Mouse (Mus musculus) liver, adult 2 months (tissue): ENCODE data around the gene Svop.

Experiments
- CTCF ChIP-seq: fragments of 200-500 bp; IDR thresholded peaks from 2 replicates; pipeline ENCODE4 v1.5.1; 2011; ENCODE audit warnings: low read depth, low read length, control low read depth
- POLR2A ChIP-seq: fragments of 200-500 bp; IDR thresholded peaks from 2 replicates; pipeline ENCODE4 v1.6.1; 2011; ENCODE audit warnings: low read length, control low read depth; ENCODE audit not compliant: insufficient read depth; ENCODE audit errors: extremely low read depth

DNA sequence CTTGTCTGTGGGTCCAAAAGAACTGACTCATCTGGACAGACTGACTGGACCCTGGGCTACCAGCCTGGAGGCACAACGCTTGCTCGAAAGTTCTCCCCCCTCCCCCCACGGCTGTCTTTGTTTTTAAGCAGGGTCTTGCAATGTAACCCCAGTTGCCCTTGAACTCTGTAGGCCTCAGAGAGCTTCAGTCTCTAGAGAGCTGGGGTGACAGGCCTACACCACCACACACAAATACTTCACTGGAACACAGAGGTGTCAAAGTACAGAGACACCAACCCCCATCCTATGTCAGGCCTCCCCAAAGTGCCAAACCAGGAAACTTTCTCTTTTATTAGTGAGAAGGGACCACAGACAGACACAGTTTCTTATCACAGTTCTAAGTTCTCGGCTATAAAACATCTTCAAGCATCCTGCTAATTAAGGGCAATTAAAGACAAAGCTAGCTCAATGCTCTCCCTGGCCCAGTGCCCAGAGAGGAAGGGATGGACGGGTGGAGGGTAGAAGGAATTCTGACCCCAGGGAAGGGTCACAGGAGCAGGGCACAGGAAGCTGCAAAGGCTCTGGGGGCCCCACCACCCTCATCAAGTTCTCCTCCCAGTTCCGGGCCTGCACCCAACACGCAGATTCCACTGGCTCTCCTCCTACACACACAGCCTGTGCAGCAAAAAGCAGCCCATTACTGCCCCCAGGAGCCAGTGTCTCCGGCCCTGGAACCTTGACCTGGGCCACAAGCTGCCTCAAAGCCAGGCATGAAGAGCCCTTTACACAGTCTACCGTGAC, 105.0 kb downstream of the Svop start:
- peak; percentile 52; the same call in 1 of the 2 replicates for TF ChIP-seq CTCF
- TF ChIP-seq POLR2A, result no peak
